Mouse (Mus musculus) heart, postnatal 25 days (tissue): ENCODE measurements around the gene Megf8. TPM values are rescaled to one million over a fixed set of nuclear protein-coding genes. Genes with fewer than 3 reads are reported as not detected.

Experiments used
- DNase-seq: peaks from one replicate; pipeline ENCODE4 v3.0.0; 2022; ENCODE audit warnings: low spot score
- intact Hi-C: fragments of 180-260 bp; cut with DNase I; formaldehyde crosslinking; loops from one replicate; pipeline ENCODE4 v1.15.1; 2025
- total RNA-seq, 2 experiments: library from RNA; stranded (reverse); gene quantifications; 2 replicates each; pipeline ENCODE4 v1.2.3; 2021

Megf8 gene
- total RNA-seq, 2 experiments from 2014 or later = 25.1 to 26.6 TPM

- intact Hi-C loops = loop anchor here (1.0 to 2.0 kb wide), 2 partner anchors 30 to 38 kb away; no protein-coding TSS in a partner anchor
- DNase-seq = peak; percentile 76
These were observed 38.5 kb upstream of the Megf8 start for GRCm38 (mm10) chr7:25278341-25279075.

- intact Hi-C loops = loop anchor here (2.0 kb wide), 1 partner anchor 30 kb away; no protein-coding TSS in a partner anchor
- peak; percentile 87 for DNase-seq
These were observed 37.7 kb upstream of the Megf8 start for GRCm38 (mm10) chr7:25279076-25279860.

- DNase-seq = peak; percentile 77
- intact Hi-C loops = loop anchor here (2.0 to 5.0 kb wide), 2 partner anchors 31 to 107 kb away; no protein-coding TSS in a partner anchor
These were observed 36.8 kb upstream of the Megf8 start for GRCm38 (mm10) chr7:25279861-25280791.

GRCm38 (mm10) chr7:25281166-25281733 lies 35.7 kb upstream of the Megf8 start:
- intact Hi-C loops = loop anchor here (5.0 kb wide), 1 partner anchor 106 kb away; no protein-coding TSS in a partner anchor
- DNase-seq = no peak

GRCm38 (mm10) chr7:25281734-25282601 lies 35.0 kb upstream of the Megf8 start:
- intact Hi-C loops = loop anchor here (2.0 to 5.0 kb wide), 2 partner anchors 35 to 105 kb away; partner anchors contain the start of gene Megf8
- DNase-seq = peak; percentile 97

GRCm38 (mm10) chr7:25282731-25283211 lies 34.2 kb upstream of the Megf8 start:
- DNase-seq = no peak
- intact Hi-C loops = loop anchor here (2.0 to 5.0 kb wide), 2 partner anchors 34 to 105 kb away; partner anchors contain the start of gene Megf8

GRCm38 (mm10) chr7:25283637-25284036 lies 33.3 kb upstream of the Megf8 start:
- intact Hi-C loops = loop anchor here (2.0 to 5.0 kb wide), 2 partner anchors 33 to 104 kb away; partner anchors contain the start of gene Megf8

GRCm38 (mm10) chr7:25284171-25284570 lies 32.8 kb upstream of the Megf8 start:
- intact Hi-C loops = loop anchor here (5.0 kb wide), 1 partner anchor 103 kb away; no protein-coding TSS in a partner anchor
- no peak for DNase-seq

More at GRCm38 (mm10) chr7:25283637-25284036, 33.3 kb upstream of the Megf8 start:
- no peak for DNase-seq

GRCm38 (mm10) chr7:25284766-25285165 lies 32.2 kb upstream of the Megf8 start:
- intact Hi-C loops = loop anchor here (5.0 kb wide), 1 partner anchor 103 kb away; no protein-coding TSS in a partner anchor
- no peak for DNase-seq

- DNase-seq = no peak
- intact Hi-C loops = no loop called here
These were observed 31.3 kb upstream of the Megf8 start for GRCm38 (mm10) chr7:25285511-25286238.

GRCm38 (mm10) chr7:25286989-25287388 lies 30.0 kb upstream of the Megf8 start:
- DNase-seq = no peak
- intact Hi-C loops = no loop called here

GRCm38 (mm10) chr7:25288011-25288410 lies 29.0 kb upstream of the Megf8 start:
- intact Hi-C loops = no loop called here
- DNase-seq = no peak

GRCm38 (mm10) chr7:25288721-25289120 lies 28.2 kb upstream of the Megf8 start:
- intact Hi-C loops = no loop called here
- DNase-seq = no peak

- no peak for DNase-seq
- intact Hi-C loops = no loop called here
These were observed 27.0 kb upstream of the Megf8 start for GRCm38 (mm10) chr7:25289925-25290324.

GRCm38 (mm10) chr7:25290463-25290862 lies 26.5 kb upstream of the Megf8 start:
- intact Hi-C loops = no loop called here
- DNase-seq = no peak

- DNase-seq = no peak
- intact Hi-C loops = no loop called here
These were observed 26.1 kb upstream of the Megf8 start for GRCm38 (mm10) chr7:25290911-25291310.

- intact Hi-C loops = no loop called here
- no peak for DNase-seq
These were observed 24.9 kb upstream of the Megf8 start for GRCm38 (mm10) chr7:25292107-25292506.
